28 mouse cellular contexts compared by ENCODE assay signal in the genomic region with DNA sequence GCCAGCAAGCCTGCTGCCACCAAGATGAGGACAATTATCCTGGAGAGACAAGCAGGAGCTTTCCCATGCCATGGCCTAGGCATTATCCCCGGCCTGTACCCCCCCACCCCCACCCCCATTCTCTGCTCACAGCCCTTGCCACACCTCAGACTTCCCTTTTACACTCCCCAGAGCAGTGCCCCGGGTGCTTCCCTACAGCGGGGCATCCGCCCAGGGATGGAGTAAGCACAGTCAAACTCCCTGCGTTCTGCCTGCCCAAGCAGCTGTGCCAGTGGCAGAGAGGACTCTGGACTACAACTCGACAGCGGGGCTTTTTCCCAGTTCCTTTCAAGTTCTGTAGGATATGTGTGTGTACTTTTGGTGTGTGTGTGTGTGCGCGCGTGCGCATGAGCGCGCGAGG. TPM values are rescaled to one million over a fixed set of nuclear protein-coding genes. Genes with fewer than 3 reads are reported as not detected.
DNase-seq lines count a peak whose midpoint lies in the region; ATAC-seq and TF ChIP-seq lines count a peak whose summit lies in the region.
"Had no signal": no experiment of that assay in that cellular context is flagged by ENCODE, and none has a peak within 500 bp of the region (broad histone marks: within the 10 kb centered on the region; RNA-seq: fewer than 3 reads in every experiment).

No protein-coding gene starts in this region.

- H3K4me1 ChIP-seq in liver, embryonic 12.5 days: no peaks in the 10 kb centered on the region
- H3K4me1 ChIP-seq in ES-Bruce4 (ENCODE audit: control insufficient read depth, insufficient read depth, low read length): no peaks in the 10 kb centered on the region
- no peaks in the 10 kb centered on the region; the same call in 1 of the 2 replicates for H3K4me1 ChIP-seq in bone marrow, adult 2 months (ENCODE audit: control insufficient read depth, insufficient read depth, low read length)
- H3K4me1 ChIP-seq: forebrain, embryonic 12.5 days; hindbrain, embryonic 13.5 days; kidney, embryonic 15.5 days; limb, embryonic 15.5 days; midbrain, embryonic 12.5 days; neural tube, embryonic 12.5 days had no signal

- H3K4me3 ChIP-seq in liver, embryonic 12.5 days: no peak overlapping the region
- H3K4me3 ChIP-seq in ES-Bruce4 (ENCODE audit: low read depth, low read length): peak overlapping the region; percentile 32
- H3K4me3 ChIP-seq in bone marrow, adult 2 months (replicated peaks; ENCODE audit: control insufficient read depth, low read depth, low read length): peak overlapping the region; percentile 64
- H3K4me3 ChIP-seq: embryonic facial prominence, embryonic 12.5 days; forebrain, embryonic 12.5 days; gastrocnemius, adult 2 months; hindbrain, embryonic 13.5 days; kidney, embryonic 15.5 days; limb, embryonic 15.5 days; midbrain, embryonic 12.5 days; neural tube, embryonic 12.5 days had no signal

- H3K4me2 ChIP-seq in liver, embryonic 12.5 days: no peak overlapping the region
- H3K4me2 ChIP-seq: embryonic facial prominence, embryonic 12.5 days; forebrain, embryonic 12.5 days; heart, embryonic 11.5 days; hindbrain, embryonic 13.5 days; kidney, embryonic 15.5 days; limb, embryonic 15.5 days; lung, embryonic 14.5 days; midbrain, embryonic 12.5 days; neural tube, embryonic 12.5 days had no signal

- peak; percentile 23 for DNase-seq in liver
- DNase-seq in cerebellum, postnatal 14 days: no peak
- DNase-seq: adrenal gland, postnatal 25 days; cerebellum, adult 11 months; cerebellum, adult 9-11 months; gastrocnemius, adult 2 months; heart, postnatal 10 days; kidney, adult 11 months; kidney, postnatal 4 days; lung, embryonic 14.5 days; retina, postnatal 1 day; right cerebral cortex, postnatal 25 days; spleen, adult 18-20 months; thymus, postnatal 14 days had no signal

- H3K9me3 ChIP-seq in liver, embryonic 12.5 days (replicated peaks): no peaks in the 10 kb centered on the region; the same call in 1 of the 2 replicates
- H3K9me3 ChIP-seq in ES-Bruce4 (replicated peaks; ENCODE audit: control insufficient read depth, insufficient read depth, low read length, poor library complexity, severe bottlenecking): peaks cover 3% of the 10 kb centered on the region; the same call in 1 of the 2 replicates
- H3K9me3 ChIP-seq: embryonic facial prominence, embryonic 12.5 days; hindbrain, embryonic 13.5 days; kidney, embryonic 15.5 days; limb, embryonic 15.5 days; midbrain, embryonic 12.5 days; neural tube, embryonic 12.5 days had no signal

- WGBS in liver, embryonic 12.5 days (ENCODE audit: insufficient replicate concordance): 76% methylated on average over 14 of the region's 14 CpGs
- 60% methylated on average over 14 of the region's 14 CpGs for WGBS in bone marrow, adult 2 months

- no peak overlapping the region for H3K9ac ChIP-seq in liver, embryonic 12.5 days
- H3K9ac ChIP-seq in ES-Bruce4 (ENCODE audit: low read depth, poor library complexity, severe bottlenecking): peak overlapping the region; percentile 58
- H3K9ac ChIP-seq: embryonic facial prominence, embryonic 12.5 days; forebrain, embryonic 12.5 days; hindbrain, embryonic 13.5 days; kidney, embryonic 15.5 days; limb, embryonic 15.5 days; lung, embryonic 14.5 days; midbrain, embryonic 12.5 days; neural tube, embryonic 12.5 days had no signal

- no peaks in the 10 kb centered on the region for H3K27me3 ChIP-seq in liver, embryonic 12.5 days (replicated peaks)
- no peaks in the 10 kb centered on the region for H3K27me3 ChIP-seq in ES-Bruce4 (ENCODE audit: control insufficient read depth, insufficient read depth, low read length, poor library complexity, severe bottlenecking)
- H3K27me3 ChIP-seq: CH12.LX; embryonic facial prominence, embryonic 12.5 days; forebrain, embryonic 12.5 days; hindbrain, embryonic 13.5 days; kidney, embryonic 15.5 days; limb, embryonic 15.5 days; midbrain, embryonic 12.5 days; neural tube, embryonic 12.5 days had no signal

- no peak for TF ChIP-seq CTCF in ES-Bruce4 (IDR thresholded peaks at IDR 0.05; ENCODE audit: low read depth, low read length)
- TF ChIP-seq CTCF in bone marrow, adult 2 months (IDR thresholded peaks at IDR 0.05; ENCODE audit: control insufficient read depth, insufficient read depth, low read length): no peak

- no peak for ATAC-seq in liver, embryonic 12.5 days
- ATAC-seq in megakaryocyte progenitor cell, adult 5-6 weeks (replicated peaks; ENCODE audit: poor library complexity): peak; percentile 99
- no peak for ATAC-seq in megakaryocyte-erythroid progenitor cell, adult 5-6 weeks (replicated peaks; ENCODE audit: low FRiP score, low TSS enrichment, poor library complexity, severe bottlenecking)

- TF ChIP-seq POLR2A in ES-Bruce4 (IDR thresholded peaks at IDR 0.05; ENCODE audit: insufficient read depth, low read length): no peak
- TF ChIP-seq POLR2A in bone marrow, adult 2 months (IDR thresholded peaks at IDR 0.05; ENCODE audit: borderline replicate concordance, control insufficient read depth, low read depth, low read length): peak; percentile 53; the same call in 1 of the 2 replicates

- no peak for TF ChIP-seq EP300 in ES-Bruce4 (IDR thresholded peaks at IDR 0.05; ENCODE audit: insufficient read depth, low read depth, low read length)

- H3K36me3 ChIP-seq in liver, embryonic 12.5 days: no peaks in the 10 kb centered on the region
- no peaks in the 10 kb centered on the region for H3K36me3 ChIP-seq in ES-Bruce4 (ENCODE audit: control insufficient read depth, insufficient read depth, low read length, poor library complexity, severe bottlenecking)
- H3K36me3 ChIP-seq: embryonic facial prominence, embryonic 12.5 days; forebrain, embryonic 12.5 days; hindbrain, embryonic 13.5 days; kidney, embryonic 15.5 days; limb, embryonic 15.5 days; midbrain, embryonic 12.5 days; neural tube, embryonic 12.5 days had no signal

- H3K27ac ChIP-seq in liver, embryonic 12.5 days: no peak overlapping the region
- no peak overlapping the region for H3K27ac ChIP-seq in ES-Bruce4 (ENCODE audit: insufficient read depth, low read length)
- peak overlapping the region; percentile 92 for H3K27ac ChIP-seq in bone marrow, adult 2 months (ENCODE audit: control insufficient read depth, insufficient read depth, low read depth, low read length, poor library complexity)
- H3K27ac ChIP-seq: embryonic facial prominence, embryonic 12.5 days; forebrain, embryonic 12.5 days; gastrocnemius, adult 2 months; hindbrain, embryonic 13.5 days; kidney, embryonic 15.5 days; limb, embryonic 15.5 days; midbrain, embryonic 12.5 days; neural tube, embryonic 12.5 days had no signal

RNA-seq across cellular contexts. Expression of gene Tmpo, which starts 14.0 kb away (rescaled TPM):
- polyA plus RNA-seq in liver, embryonic 12.5 days (2016; fragmentation: Nextera tagmentation; extraction: Ambion mirVana): 215 and 229 TPM in 2 replicates
- 259 and 265 TPM in 2 replicates for polyA plus RNA-seq in ES-Bruce4 (2011; ENCODE audit: insufficient read depth, insufficient read length, low read depth, missing spikeins)
- polyA plus RNA-seq in bone marrow, adult 2 months (2011; ENCODE audit: insufficient read depth, insufficient read length, low replicate concordance, missing spikeins): 212 and 250 TPM in 2 replicates
- total RNA-seq in megakaryocyte progenitor cell, adult 5-6 weeks (2015): 266 and 302 TPM in 2 replicates
- total RNA-seq in megakaryocyte progenitor cell, adult 5-6 weeks (2017): 461 and 467 TPM in 2 replicates
- total RNA-seq in megakaryocyte-erythroid progenitor cell, adult 5-6 weeks (2014; fragmentation: Nextera tagmentation): 267 and 268 TPM in 2 replicates
- total RNA-seq in megakaryocyte-erythroid progenitor cell, adult 5-6 weeks (2017): 469 and 547 TPM in 2 replicates
